Mouse (Mus musculus): ENCODE measurements around the gene Lipo3. TPM values are rescaled to one million over a fixed set of nuclear protein-coding genes. Genes with fewer than 3 reads are reported as not detected.
"Not testable (repeated sequence)": the region's sequence is repeated elsewhere in the genome, so short reads cannot be mapped to it uniquely, and the experiment has no call there.

Gene Lipo3
- polyA plus RNA-seq (2012; fragmentation: generic; extraction: Trizol), result not detected
- long read RNA-seq, experiment 1, result 0 reads
- long read RNA-seq, experiment 2, result 0 reads

- H3K79me3 ChIP-seq (ENCODE audit: low read depth); H3K4me3 ChIP-seq (ENCODE audit: insufficient read depth, poor library complexity, severe bottlenecking); H3ac ChIP-seq (ENCODE audit: control insufficient read depth, insufficient read length, low read depth); H3K36me3 ChIP-seq (ENCODE audit: control insufficient read depth, insufficient read depth); H3K27me3 ChIP-seq (ENCODE audit: control insufficient read depth, insufficient read depth, insufficient read length); H3K79me2 ChIP-seq (ENCODE audit: control insufficient read depth, insufficient read depth): not testable (repeated sequence)
Observed at GRCm38 (mm10) chr19:33761287-33762086, at the start of gene Lipo3. TSS of gene Lipo3 (minus strand) at chr19:33761951.

- not testable (repeated sequence) for H3K79me2 ChIP-seq (ENCODE audit: control insufficient read depth, insufficient read depth); H3ac ChIP-seq (ENCODE audit: control insufficient read depth, insufficient read length, low read depth); H3K79me3 ChIP-seq (ENCODE audit: low read depth); H3K4me3 ChIP-seq (ENCODE audit: insufficient read depth, poor library complexity, severe bottlenecking); H3K27me3 ChIP-seq (ENCODE audit: control insufficient read depth, insufficient read depth, insufficient read length); H3K36me3 ChIP-seq (ENCODE audit: control insufficient read depth, insufficient read depth)
Observed at GRCm38 (mm10) chr19:33787359-33787758, 25.6 kb upstream of the Lipo3 start, which contains the start of gene Lipo1. TSS of gene Lipo1 (minus strand) at chr19:33787459.

DNA sequence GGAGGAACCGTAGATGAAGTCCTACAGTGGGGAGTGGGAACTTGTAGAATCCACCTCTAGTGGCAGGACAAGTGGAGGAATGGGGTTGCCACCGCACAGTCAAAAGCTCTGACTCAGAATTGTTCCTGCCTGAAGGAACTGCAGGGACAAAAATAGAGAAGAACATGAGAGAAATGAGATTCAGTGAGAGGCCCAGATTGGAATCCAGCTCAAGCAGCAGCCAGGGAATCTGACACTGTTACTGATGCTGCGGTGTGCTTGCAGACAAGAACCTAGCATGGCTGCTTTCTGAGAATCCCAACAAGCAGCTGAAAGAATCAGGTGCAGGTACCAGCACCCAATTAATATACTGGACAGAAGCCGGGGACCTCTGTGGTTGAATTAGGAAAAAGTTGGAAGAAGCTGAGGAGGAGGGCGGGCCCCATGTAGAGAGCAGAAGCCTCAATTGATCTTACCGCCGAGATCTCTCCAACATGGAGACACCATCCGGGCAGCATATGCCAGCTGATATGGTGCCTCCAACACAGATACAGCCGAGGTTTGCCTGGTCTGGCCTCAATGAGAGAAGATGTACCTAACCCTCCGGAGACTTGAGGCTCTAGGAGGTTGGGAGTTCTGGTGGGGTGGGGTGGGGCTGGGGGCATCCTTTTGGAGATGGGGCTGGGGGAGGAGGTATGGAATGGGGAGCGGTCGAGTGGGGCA, 25.0 kb upstream of the Lipo3 start:
- H3K27me3 ChIP-seq (ENCODE audit: control insufficient read depth, insufficient read depth, insufficient read length), result no peaks in the 10 kb centered on the region
- no peak for TF ChIP-seq CTCF (IDR thresholded peaks at IDR 0.05; ENCODE audit: control insufficient read depth, insufficient read depth, insufficient read length)
- no peak for TF ChIP-seq MYOG (IDR thresholded peaks at IDR 0.05; ENCODE audit: control insufficient read depth, extremely low read depth, insufficient read length)
- TF ChIP-seq CEBPB (IDR thresholded peaks at IDR 0.05; ENCODE audit: low read depth), result no peak
- no peak for TF ChIP-seq MAX (IDR thresholded peaks at IDR 0.05)
- TF ChIP-seq FOSL1 (IDR thresholded peaks at IDR 0.05; ENCODE audit: insufficient read depth, low read length, poor library complexity, severe bottlenecking), result no peak
- no peak for TF ChIP-seq USF1 (IDR thresholded peaks at IDR 0.05; ENCODE audit: low read depth)
- TF ChIP-seq MYOD1 (IDR thresholded peaks at IDR 0.05; ENCODE audit: control insufficient read depth, insufficient read length, low read depth), result no peak
- no peaks in the 10 kb centered on the region for H3K79me2 ChIP-seq (ENCODE audit: control insufficient read depth, insufficient read depth)
- H3K36me3 ChIP-seq (ENCODE audit: control insufficient read depth, insufficient read depth), result no peaks in the 10 kb centered on the region
- H3K4me3 ChIP-seq (ENCODE audit: insufficient read depth, poor library complexity, severe bottlenecking), result no peak overlapping the region
- no peak overlapping the region for H3ac ChIP-seq (ENCODE audit: control insufficient read depth, insufficient read length, low read depth)
- H3K79me3 ChIP-seq (ENCODE audit: low read depth), result no peaks in the 10 kb centered on the region

DNA sequence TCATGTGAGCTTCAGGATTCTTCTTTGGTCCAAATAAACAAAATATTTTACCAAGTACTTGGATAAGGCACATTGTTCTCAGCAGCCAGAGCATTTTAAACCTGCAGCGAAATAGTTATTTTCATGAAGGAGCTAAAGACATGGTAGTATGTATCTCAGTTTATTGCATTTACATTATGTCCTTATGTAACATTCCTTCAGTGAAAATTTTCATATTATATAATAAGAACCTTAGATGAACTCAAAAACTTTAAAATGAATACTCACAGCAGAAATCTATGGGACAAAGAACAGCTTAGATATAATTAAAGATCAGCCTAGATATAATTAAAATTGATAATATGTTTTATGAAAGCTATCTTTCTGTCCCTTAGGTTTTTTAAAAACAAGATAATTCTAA, 10.5 kb downstream of the Lipo3 start, which contains the start of gene Lipo2:
TSS of gene Lipo2 (minus strand) at position 101 of the 400 bp plus-strand sequence.
- H3K27me3 ChIP-seq (ENCODE audit: control insufficient read depth, insufficient read depth, insufficient read length); H3ac ChIP-seq (ENCODE audit: control insufficient read depth, insufficient read length, low read depth); H3K36me3 ChIP-seq (ENCODE audit: control insufficient read depth, insufficient read depth); H3K79me3 ChIP-seq (ENCODE audit: low read depth); H3K79me2 ChIP-seq (ENCODE audit: control insufficient read depth, insufficient read depth); H3K4me3 ChIP-seq (ENCODE audit: insufficient read depth, poor library complexity, severe bottlenecking): not testable (repeated sequence)

DNA sequence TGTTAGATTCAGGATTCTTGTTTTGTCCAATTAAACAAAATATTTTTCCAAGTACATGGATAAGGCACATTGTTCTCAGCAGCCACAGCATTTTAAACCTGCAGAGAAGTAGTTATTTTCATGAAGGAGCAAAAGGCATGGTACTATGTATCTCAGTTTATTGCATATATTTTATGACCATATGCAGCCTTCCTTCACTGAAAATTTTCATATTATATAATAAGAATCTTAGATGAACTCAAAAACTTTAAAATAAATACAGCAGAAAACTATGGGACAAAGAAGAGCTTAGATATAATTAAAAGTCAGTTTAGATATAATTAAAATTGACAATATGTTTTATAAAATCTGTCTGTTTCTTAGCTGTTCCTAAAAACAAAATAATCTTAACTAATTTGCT, 136.6 kb downstream of the Lipo3 start, which contains the start of gene Gm8978:
TSS of gene Gm8978 (minus strand) at position 101 of the 400 bp plus-strand sequence.
- H3K4me3 ChIP-seq (ENCODE audit: insufficient read depth, poor library complexity, severe bottlenecking); H3K79me3 ChIP-seq (ENCODE audit: low read depth); H3K79me2 ChIP-seq (ENCODE audit: control insufficient read depth, insufficient read depth); H3K36me3 ChIP-seq (ENCODE audit: control insufficient read depth, insufficient read depth); H3ac ChIP-seq (ENCODE audit: control insufficient read depth, insufficient read length, low read depth); H3K27me3 ChIP-seq (ENCODE audit: control insufficient read depth, insufficient read depth, insufficient read length): not testable (repeated sequence)

DNA sequence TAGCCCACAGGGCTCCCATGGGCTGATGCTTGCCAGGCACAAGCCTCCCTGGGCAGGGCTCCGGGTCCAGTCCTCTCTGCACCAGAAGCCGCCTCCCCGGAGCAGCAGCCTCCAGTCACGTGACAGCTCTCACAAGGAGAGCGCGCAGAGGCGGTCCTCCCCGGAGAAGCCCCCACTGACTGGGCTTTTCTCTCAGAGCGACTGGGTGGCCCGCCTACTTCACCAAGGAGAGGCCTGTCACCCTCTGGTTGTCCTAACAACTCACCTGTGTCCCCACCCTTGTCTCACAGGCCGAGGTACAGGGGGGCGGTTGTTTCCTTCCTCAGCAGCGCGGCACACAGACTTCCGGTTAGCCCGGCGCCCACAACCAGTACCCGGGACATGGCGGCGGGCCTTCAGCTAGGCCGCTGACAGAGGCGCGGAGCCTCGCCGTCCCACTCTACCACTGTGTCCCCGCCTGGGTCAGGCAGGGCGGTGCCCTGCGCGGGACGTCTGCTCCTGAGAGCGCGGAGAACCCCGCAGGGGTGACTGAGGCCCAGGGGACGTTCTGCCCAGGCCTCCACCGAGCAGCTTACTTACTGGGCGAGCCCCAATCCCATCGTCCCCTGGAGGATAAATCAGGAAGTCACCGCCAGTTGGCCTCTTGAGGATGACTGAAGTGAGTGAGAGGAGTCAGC, 172.0 kb downstream of the Lipo3 start:
- H3K36me3 ChIP-seq (ENCODE audit: control insufficient read depth, insufficient read depth); H3K79me2 ChIP-seq (ENCODE audit: control insufficient read depth, insufficient read depth); H3K4me3 ChIP-seq (ENCODE audit: insufficient read depth, poor library complexity, severe bottlenecking): not testable (repeated sequence)

GRCm38 (mm10) chr19:33568551-33568950, 193.2 kb downstream of the Lipo3 start:
- not testable (repeated sequence) for H3K79me2 ChIP-seq (ENCODE audit: control insufficient read depth, insufficient read depth); H3K27me3 ChIP-seq (ENCODE audit: control insufficient read depth, insufficient read depth, insufficient read length); H3K4me3 ChIP-seq (ENCODE audit: insufficient read depth, poor library complexity, severe bottlenecking); H3K36me3 ChIP-seq (ENCODE audit: control insufficient read depth, insufficient read depth); H3ac ChIP-seq (ENCODE audit: control insufficient read depth, insufficient read length, low read depth); H3K79me3 ChIP-seq (ENCODE audit: low read depth)

More for the DNA sequence above, 172.0 kb downstream of the Lipo3 start:
- not testable (repeated sequence) for H3K27me3 ChIP-seq (ENCODE audit: control insufficient read depth, insufficient read depth, insufficient read length); H3K79me3 ChIP-seq (ENCODE audit: low read depth); H3ac ChIP-seq (ENCODE audit: control insufficient read depth, insufficient read length, low read depth)

Measured in C2C12 (cell line).